Mouse (Mus musculus): ENCODE data around the gene Ttc28. TPM values are rescaled to one million over a fixed set of nuclear protein-coding genes. Genes with fewer than 3 reads are reported as not detected.

Ttc28 gene
- total and polyA plus RNA-seq, 2 experiments from 2014 or later = 10.6 to 53.1 TPM

- no peak overlapping the region for H3K4me2 ChIP-seq (ENCODE audit: low read depth, low read length, poor library complexity, severe bottlenecking)
- TF ChIP-seq CTCF (IDR thresholded peaks at IDR 0.05) = no peak
- H3K27me3 ChIP-seq (ENCODE audit: insufficient read depth, low read length) = no peaks in the 10 kb centered on the region
- no peak overlapping the region for H3K4me3 ChIP-seq (ENCODE audit: low read depth, low read length)
- H3K9me3 ChIP-seq (ENCODE audit: low read length) = no peaks in the 10 kb centered on the region
- no peak overlapping the region for H3K9ac ChIP-seq (replicated peaks; ENCODE audit: low read length, poor library complexity, severe bottlenecking)
- no peak overlapping the region for H3K27ac ChIP-seq (ENCODE audit: low read depth, low read length)
- no peak for ATAC-seq (ENCODE audit: low FRiP score)
- WGBS = 56% methylated on average over 1 of the region's 1 CpGs
- H3K36me3 ChIP-seq (ENCODE audit: insufficient read depth, low read length) = no peaks in the 10 kb centered on the region
- DNase-seq (ENCODE audit: low spot score) = no peak
- H3K4me1 ChIP-seq (ENCODE audit: insufficient read depth, low read length) = no peaks in the 10 kb centered on the region
Measured at GRCm38 (mm10) chr5:110968566-110968965, 89.0 kb downstream of the Ttc28 start.

- H3K4me2 ChIP-seq (ENCODE audit: low read depth, low read length, poor library complexity, severe bottlenecking) = no peak overlapping the region
- WGBS = 79% methylated on average over 9 of the region's 9 CpGs
- no peaks in the 10 kb centered on the region for H3K27me3 ChIP-seq (ENCODE audit: insufficient read depth, low read length)
- no peak overlapping the region for H3K4me3 ChIP-seq (ENCODE audit: low read depth, low read length)
- H3K9me3 ChIP-seq (ENCODE audit: low read length) = no peaks in the 10 kb centered on the region
- ATAC-seq (ENCODE audit: low FRiP score) = no peak
- H3K4me1 ChIP-seq (ENCODE audit: insufficient read depth, low read length) = no peaks in the 10 kb centered on the region
- TF ChIP-seq CTCF (IDR thresholded peaks at IDR 0.05) = no peak
- DNase-seq (ENCODE audit: low spot score) = no peak
- no peaks in the 10 kb centered on the region for H3K36me3 ChIP-seq (ENCODE audit: insufficient read depth, low read length)
- H3K27ac ChIP-seq (ENCODE audit: low read depth, low read length) = no peak overlapping the region
- no peak overlapping the region for H3K9ac ChIP-seq (replicated peaks; ENCODE audit: low read length, poor library complexity, severe bottlenecking)
Measured at GRCm38 (mm10) chr5:110970162-110970780, 90.7 kb downstream of the Ttc28 start.

DNA sequence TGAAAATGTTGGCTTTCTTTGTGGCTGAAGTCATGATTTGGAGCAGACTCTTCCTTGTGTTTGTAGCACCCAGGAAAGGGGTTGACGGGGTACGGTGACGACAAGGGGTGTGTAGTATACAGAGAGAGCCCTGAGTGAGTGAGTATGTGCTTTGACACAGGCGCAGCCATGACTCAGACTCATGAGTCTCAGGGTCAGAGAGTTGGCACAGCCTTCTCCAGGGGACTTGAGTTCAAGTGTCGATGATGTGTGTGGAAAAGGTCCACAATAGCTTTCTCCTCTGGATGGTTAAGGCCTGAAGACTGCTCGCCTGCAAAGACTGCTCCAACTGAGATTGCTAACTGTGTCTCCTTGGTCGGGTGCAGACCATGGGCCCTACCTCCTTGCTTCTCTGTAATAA lies 97.1 kb downstream of the Ttc28 start:
- H3K27ac ChIP-seq (ENCODE audit: low read depth, low read length) = no peak overlapping the region
- no peak overlapping the region for H3K9ac ChIP-seq (replicated peaks; ENCODE audit: low read length, poor library complexity, severe bottlenecking)
- H3K4me3 ChIP-seq (ENCODE audit: low read depth, low read length) = no peak overlapping the region
- H3K4me2 ChIP-seq (ENCODE audit: low read depth, low read length, poor library complexity, severe bottlenecking) = no peak overlapping the region
- H3K36me3 ChIP-seq (ENCODE audit: insufficient read depth, low read length) = no peaks in the 10 kb centered on the region
- no peak for TF ChIP-seq CTCF (IDR thresholded peaks at IDR 0.05)
- DNase-seq (ENCODE audit: low spot score) (no peak), ATAC-seq (ENCODE audit: low FRiP score) (no peak)
- 93% methylated on average over 7 of the region's 7 CpGs for WGBS
- no peaks in the 10 kb centered on the region for H3K9me3 ChIP-seq (ENCODE audit: low read length)
- H3K27me3 ChIP-seq (ENCODE audit: insufficient read depth, low read length) = no peaks in the 10 kb centered on the region
- no peaks in the 10 kb centered on the region for H3K4me1 ChIP-seq (ENCODE audit: insufficient read depth, low read length)

DNA sequence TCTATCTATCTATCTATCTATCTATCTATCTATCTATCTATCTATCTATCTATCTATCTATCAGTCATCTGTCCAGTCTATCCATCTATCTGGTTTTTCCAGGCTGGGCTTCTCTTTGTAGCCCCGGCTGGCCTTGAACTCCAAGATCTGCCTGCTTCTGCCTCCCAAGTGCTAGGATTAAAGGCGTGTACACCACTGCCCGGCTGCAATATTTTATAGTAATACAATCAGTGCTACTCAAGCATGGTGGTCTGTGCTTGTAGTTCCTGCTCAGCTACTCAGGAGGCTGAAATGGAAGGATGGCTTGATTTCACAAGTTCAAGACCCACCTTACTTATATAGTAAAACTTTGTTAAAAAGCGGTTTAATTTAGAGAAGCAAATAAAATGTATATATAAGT lies 98.2 kb downstream of the Ttc28 start:
- Histone ChIP-seq H3K4me1 (ENCODE audit: insufficient read depth, low read length) (no peaks in the 10 kb centered on the region), H3K27ac (ENCODE audit: low read depth, low read length) (no peak overlapping the region), H3K27me3 (ENCODE audit: insufficient read depth, low read length) (no peaks in the 10 kb centered on the region), H3K9ac (replicated peaks; ENCODE audit: low read length, poor library complexity, severe bottlenecking) (no peak overlapping the region), H3K4me2 (ENCODE audit: low read depth, low read length, poor library complexity, severe bottlenecking) (no peak overlapping the region), H3K4me3 (ENCODE audit: low read depth, low read length) (no peak overlapping the region), H3K36me3 (ENCODE audit: insufficient read depth, low read length) (no peaks in the 10 kb centered on the region), H3K9me3 (ENCODE audit: low read length) (no peaks in the 10 kb centered on the region)
- WGBS = 85% methylated on average over 4 of the region's 4 CpGs
- TF ChIP-seq CTCF (IDR thresholded peaks at IDR 0.05) = no peak
- no peak for ATAC-seq (ENCODE audit: low FRiP score)
- no peak for DNase-seq (ENCODE audit: low spot score)

DNA sequence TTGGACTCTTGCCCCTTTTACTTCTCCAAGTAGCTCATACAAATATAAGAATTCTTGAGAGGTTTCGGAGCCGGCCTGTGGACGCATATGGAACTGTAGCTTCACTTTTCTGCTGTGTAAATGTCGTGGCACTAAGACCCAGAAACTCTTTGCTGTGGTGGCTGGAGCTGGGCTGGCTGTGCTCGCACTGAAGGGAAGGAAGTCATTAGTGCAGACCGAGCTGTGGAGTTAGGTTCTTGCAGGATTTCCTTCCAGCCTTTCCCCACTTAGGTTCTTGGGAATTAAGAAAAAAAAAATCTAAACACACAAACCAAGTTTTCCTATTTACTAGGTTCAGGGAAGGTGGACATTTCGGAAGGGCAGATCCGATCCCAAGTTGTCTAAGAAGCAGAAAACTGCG lies 98.9 kb downstream of the Ttc28 start:
- Histone ChIP-seq H3K27ac (ENCODE audit: low read depth, low read length) (peak overlapping the region; percentile 85; the same call in 1 of the 2 replicates), H3K9ac (replicated peaks; ENCODE audit: low read length, poor library complexity, severe bottlenecking) (peak overlapping the region; percentile 91), H3K4me2 (ENCODE audit: low read depth, low read length, poor library complexity, severe bottlenecking) (peak overlapping the region; percentile 79), H3K4me1 (ENCODE audit: insufficient read depth, low read length) (0 out of 2 replicates have a peak, but pooled peaks cover under 1% of the 10 kb centered on the region), H3K9me3 (ENCODE audit: low read length) (no peaks in the 10 kb centered on the region), H3K36me3 (ENCODE audit: insufficient read depth, low read length) (no peaks in the 10 kb centered on the region), H3K4me3 (ENCODE audit: low read depth, low read length) (peak overlapping the region; percentile 85), H3K27me3 (ENCODE audit: insufficient read depth, low read length) (no peaks in the 10 kb centered on the region)
- TF ChIP-seq CTCF (IDR thresholded peaks at IDR 0.05) = peak; percentile 75
- DNase-seq (ENCODE audit: low spot score) (peak; percentile 95), ATAC-seq (ENCODE audit: low FRiP score) (peak; percentile 86)
- 3% methylated on average over 9 of the region's 9 CpGs for WGBS

- peak overlapping the region; percentile 91 for H3K9ac ChIP-seq (replicated peaks; ENCODE audit: low read length, poor library complexity, severe bottlenecking)
- H3K4me2 ChIP-seq (ENCODE audit: low read depth, low read length, poor library complexity, severe bottlenecking) = peak overlapping the region; percentile 79
- ATAC-seq (ENCODE audit: low FRiP score) = peak; percentile 41; the same call in 1 of the 2 replicates
- TF ChIP-seq CTCF (IDR thresholded peaks at IDR 0.05) = no peak
- peak overlapping the region; percentile 85 for H3K4me3 ChIP-seq (ENCODE audit: low read depth, low read length)
- peak overlapping the region; percentile 85 for H3K27ac ChIP-seq (ENCODE audit: low read depth, low read length)
- no peaks in the 10 kb centered on the region for H3K9me3 ChIP-seq (ENCODE audit: low read length)
- H3K36me3 ChIP-seq (ENCODE audit: insufficient read depth, low read length) = no peaks in the 10 kb centered on the region
- H3K27me3 ChIP-seq (ENCODE audit: insufficient read depth, low read length) = no peaks in the 10 kb centered on the region
- under 1% methylated on average over 82 of the region's 104 CpGs for WGBS
- peak; percentile 40 for DNase-seq (ENCODE audit: low spot score)
- peaks cover 8% of the 10 kb centered on the region; the same call in 1 of the 2 replicates for H3K4me1 ChIP-seq (ENCODE audit: insufficient read depth, low read length)
Measured at GRCm38 (mm10) chr5:110979011-110979860, 99.6 kb downstream of the Ttc28 start.

Measured in midbrain, postnatal 0 days (tissue).